Mouse (Mus musculus) liver, adult (tissue): ENCODE data around the gene Slc28a1.

Experiments
- GATA4 ChIP-seq: IDR thresholded peaks from 2 replicates; pipeline ENCODE4 v1.6.1; 2014; ENCODE audit warnings: mild to moderate bottlenecking, low read length; ENCODE audit not compliant: insufficient replicate concordance

Slc28a1 gene

DNA sequence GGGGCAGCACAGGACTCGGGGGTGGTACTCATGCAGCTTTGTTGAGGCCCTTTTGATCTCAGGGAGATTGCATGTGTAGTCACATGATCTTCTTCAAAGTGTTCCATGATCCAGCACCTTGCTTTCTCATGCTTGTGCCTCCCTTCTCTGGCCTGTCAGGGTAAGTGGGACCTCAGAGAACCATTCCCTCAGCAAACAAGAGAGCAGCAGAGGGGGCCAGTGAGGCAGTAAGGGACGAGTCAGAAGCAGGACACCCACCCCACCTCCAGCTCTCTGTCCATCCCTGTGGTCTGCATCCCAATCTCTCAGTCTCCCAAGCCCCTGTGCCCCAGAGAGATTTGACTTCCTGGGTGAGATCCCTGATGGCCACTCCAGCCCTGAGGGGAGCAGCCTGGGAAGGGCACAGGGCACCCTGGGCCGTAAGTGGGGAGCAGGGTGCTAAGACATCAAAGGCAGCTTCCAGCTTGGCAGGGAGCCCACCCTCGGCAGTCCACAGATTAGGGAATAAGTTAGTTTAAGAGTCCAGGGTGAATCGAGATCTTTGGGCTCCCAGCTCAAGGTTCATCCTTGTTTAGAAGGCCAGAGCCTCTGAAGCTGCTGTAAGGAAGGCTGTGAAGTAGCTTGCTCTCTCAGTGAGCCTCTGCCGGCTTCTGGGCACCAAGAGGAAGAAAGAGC lies 1.8 kb upstream of the Slc28a1 start:
- no peak for TF ChIP-seq GATA4

DNA sequence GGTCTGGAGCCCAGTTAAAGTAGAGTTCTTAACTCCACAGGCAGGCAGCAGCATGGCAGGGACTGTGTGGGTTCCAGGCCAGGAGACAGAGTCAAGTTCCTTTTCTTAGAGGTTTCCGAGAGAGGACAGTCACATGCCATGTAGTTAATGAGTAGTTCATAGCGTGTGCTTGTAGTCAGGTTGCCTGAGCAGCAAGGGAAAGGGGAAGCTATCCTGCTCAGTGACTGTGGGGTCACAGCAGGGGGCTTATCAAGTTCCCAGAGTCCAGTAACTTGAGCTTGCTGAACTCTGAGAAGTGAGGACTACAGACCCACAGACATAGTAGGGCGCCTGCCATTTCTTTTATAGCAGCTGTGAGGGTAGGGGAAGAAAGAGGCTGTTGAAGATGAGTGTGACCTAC lies 6.5 kb downstream of the Slc28a1 start:
- no peak for TF ChIP-seq GATA4

DNA sequence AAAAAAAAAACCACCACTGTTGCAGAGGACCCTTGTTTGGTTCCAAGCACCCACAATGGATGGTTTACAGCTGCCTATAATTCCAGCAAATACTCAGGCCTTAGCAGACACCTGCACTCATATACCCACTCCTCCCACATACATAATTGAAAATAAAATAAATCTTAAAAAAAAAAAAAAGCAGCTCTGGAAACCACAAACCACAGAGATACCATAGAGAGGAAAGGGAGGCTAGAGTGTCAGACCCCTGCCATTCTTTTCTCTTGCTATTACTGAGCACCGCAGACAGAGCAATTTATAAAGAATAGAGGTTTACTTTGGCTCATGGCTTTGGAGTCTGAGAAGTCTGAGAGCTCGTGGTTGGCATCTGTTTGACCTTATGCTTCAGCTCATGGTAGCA lies 8.2 kb downstream of the Slc28a1 start:
- no peak for TF ChIP-seq GATA4

DNA sequence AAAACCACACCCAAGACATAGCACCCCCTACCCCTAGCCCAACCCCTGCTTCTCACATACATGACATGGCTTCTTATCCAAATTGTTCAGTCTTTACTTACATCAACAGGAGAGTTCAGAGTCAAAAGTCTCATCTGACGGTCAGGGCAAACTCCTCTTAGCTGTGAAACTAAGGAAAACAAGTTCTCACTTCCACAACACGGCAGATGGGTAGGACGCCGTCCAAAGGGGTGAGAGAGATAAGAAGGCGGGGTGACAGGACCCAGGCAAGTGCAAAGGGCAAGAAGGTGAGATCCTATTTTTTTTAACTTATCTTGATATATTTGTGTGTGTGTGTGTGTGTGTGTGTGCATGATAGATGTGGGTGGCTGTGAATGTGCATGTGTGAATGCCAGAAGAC lies 9.0 kb downstream of the Slc28a1 start:
- TF ChIP-seq GATA4 = no peak

DNA sequence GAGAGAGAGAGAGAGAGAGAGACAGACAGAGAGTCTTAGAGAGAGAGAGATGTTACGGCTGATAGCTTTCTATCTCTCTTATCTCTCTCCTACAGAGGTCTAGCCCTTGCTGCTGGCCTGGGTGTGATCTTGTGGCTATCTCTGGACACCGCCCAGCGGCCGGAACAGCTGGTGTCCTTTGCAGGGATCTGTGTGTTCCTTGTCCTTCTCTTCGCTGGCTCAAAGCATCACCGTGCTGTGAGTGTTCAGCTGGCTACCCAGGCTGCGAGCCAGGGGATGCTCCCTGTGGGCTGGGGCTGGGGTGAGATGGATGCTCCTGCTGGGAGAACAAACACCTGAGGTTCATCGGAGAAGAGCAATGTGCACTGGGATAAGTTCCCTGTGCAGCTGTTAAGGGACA lies 10.2 kb downstream of the Slc28a1 start:
- no peak for TF ChIP-seq GATA4

DNA sequence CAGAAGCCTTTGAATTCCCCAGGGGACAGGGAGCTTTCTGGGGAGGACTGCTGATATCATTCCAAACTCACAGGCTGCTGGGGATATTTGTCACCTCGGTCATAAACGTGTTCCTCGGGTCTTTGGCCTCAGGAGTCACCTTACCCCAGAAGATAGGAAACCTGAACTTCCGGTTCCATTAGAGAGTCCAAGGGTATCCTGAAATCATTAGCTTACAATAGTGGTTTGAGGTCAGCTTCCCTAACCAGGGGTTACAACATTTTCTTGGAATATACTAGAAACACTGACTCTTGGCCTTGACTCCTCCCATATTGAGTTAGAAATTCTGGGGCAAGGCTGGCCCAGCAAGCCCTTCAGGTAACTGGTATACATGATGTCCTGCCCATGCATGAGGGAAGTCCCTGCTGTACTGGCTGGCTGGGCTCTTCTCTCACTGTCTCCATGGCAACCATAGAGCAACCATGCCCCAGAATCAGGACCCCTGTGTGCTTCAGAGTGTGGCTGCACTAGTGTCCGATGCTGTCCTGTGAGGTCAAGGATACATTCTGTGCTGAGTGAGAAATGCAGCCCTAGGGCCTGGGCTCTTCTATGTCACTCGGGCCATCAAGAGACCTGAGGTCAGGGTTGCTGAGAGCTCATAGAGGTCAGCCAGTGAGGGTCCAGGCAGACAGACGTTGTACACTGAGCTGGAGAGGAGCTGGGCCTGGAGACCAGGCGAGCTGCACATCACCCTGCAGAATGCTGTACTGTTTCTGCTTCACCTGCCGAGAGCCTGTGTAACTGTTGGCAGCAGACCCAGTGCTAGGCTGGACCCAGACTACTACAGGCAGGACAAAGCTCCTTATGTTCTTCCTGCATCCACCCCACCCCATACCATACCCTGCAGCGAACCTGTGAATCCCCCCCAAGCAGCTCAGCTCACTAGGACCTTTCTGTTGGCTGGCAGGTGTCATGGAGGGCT lies 10.9 kb downstream of the Slc28a1 start:
- no peak for TF ChIP-seq GATA4

DNA sequence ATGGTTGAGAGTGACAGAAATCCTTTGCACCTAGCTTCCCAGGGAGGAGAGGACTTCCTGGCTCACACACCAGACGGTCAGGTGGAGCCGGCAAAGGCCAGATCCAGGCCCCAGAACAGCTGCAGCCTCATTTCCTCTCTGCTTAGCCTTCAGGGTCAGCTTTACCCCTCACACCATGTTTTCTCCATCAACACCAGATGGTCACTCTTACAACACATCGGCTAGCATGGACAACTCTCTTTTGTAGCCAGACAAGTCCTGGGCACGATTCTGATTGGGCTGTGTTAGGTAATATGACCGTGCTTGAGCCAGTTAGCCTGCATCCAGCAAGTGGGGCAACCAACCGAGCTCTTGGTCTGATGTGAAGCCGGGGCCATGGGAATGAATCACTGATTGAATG lies 17.3 kb downstream of the Slc28a1 start:
- no peak for TF ChIP-seq GATA4

DNA sequence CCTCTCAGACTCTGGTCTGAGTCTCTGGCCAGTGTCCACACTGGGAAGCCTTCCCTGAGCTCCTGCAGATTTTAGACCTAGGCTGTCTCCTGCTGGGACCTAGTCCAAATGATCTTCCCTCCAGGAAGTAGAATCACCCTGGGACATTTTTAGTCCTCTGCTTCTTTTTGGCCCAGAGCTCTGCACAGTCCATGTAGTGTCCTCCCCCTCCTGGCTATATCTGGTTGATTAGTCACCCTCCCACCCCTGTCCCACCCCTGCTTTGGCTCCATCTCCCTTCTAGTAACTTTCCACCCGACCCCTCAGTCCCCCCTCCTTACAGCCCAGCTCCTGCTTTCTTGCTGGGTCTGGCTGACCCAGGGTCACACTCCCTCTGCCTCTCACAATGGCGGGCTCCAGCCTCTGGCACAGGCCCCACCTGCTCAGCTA lies 18.3 kb downstream of the Slc28a1 start:
- TF ChIP-seq GATA4 = no peak

DNA sequence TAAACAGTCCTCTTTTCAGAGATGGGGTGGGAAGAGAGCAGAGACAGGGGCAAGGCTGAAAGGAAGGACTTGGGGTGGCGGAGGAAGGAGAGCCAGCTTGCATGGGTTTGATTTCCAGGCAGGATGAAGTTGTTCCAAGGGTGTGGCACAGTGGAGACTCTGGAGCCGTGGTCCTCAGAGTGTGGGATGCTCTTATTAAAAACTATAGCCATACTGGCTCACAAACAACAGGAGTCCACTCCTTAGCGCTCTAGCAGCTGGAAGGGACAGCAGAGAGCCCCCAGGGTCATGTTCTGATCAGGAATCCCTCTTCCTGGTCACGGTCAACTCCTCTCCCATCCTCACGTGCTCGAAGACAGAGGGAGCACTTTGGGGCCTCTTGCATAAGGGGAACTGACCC lies 18.8 kb downstream of the Slc28a1 start:
- TF ChIP-seq GATA4 = no peak

DNA sequence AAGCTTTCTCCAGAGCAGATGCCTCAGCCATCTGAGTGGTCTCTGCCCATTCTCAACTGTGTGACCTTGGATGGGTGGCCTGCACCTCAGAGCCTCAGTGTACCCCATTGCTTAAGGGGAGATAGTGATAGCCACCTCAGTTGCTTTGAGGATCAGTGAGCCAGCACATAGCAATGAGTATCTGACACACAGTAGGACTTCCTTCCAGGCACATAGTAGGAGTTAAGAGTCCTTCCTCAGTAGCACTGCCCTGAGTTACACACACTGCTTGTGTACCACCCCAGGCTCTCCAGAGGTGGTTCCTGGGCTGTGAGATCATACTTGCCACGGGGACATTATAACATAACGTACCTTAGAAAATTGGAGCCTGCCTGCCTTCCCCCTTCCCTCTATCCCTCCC lies 19.3 kb downstream of the Slc28a1 start:
- TF ChIP-seq GATA4 = no peak

DNA sequence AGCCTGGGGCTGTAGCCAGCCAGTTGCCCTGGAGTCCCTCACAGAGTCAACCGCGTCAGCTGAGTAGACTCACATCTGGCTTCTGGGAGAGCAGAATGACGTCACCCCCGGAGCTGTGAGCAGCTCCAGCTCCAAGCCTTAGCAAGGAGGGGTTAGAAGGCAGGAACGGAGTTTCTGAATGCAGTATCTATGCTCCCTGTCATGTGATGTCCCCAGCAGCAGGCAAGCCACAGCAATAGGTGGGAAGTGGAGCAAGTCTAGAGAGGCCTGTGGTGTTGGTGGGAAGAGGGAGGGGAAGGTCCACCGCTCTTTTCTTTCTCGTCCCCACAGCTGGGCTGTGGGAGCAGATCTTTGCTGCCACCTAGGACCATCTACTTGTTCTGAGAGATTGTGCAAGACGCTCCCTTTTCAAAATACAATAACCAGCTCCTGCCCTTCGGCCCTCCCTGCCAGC lies 20.0 kb downstream of the Slc28a1 start:
- TF ChIP-seq GATA4 = no peak

DNA sequence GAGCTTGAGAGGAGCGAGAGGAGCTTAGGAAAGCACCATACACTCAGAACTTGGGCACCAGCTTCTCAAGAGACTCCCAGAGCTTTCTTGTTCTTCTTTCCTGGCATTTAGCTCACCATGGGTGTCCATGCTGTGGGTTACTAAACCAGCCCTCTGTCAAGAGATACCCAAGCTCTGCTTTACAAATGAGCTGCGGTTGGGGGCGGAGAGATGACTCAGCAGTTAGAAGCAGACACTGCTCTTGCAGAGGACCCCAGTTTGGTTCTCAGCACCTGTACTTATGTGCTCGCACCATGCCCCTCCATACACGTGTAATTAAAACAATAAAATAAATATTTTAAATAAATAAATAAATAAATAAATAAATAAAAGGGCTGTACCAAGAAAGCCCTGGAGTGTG lies 22.7 kb downstream of the Slc28a1 start:
- TF ChIP-seq GATA4 = no peak

DNA sequence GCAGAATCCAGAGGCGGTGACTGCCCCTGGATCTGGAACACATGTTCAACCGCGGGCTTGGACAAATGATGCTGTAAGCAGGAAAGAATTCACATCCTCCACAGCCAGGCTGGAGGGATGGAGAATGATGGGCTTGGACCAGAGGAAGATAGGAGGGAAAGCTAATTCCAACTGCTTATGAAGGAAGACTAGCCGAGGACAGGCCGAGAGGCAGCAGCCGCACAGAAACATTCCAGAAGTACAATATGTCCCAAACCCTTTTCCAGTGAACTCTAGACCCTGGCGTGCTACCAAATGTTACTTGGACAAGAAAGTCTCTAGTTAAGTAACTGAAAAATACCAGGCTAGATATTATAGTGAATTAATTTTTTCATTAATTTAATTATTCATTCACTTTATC lies 24.5 kb downstream of the Slc28a1 start:
- peak; percentile 46; the same call in 1 of the 2 replicates for TF ChIP-seq GATA4

DNA sequence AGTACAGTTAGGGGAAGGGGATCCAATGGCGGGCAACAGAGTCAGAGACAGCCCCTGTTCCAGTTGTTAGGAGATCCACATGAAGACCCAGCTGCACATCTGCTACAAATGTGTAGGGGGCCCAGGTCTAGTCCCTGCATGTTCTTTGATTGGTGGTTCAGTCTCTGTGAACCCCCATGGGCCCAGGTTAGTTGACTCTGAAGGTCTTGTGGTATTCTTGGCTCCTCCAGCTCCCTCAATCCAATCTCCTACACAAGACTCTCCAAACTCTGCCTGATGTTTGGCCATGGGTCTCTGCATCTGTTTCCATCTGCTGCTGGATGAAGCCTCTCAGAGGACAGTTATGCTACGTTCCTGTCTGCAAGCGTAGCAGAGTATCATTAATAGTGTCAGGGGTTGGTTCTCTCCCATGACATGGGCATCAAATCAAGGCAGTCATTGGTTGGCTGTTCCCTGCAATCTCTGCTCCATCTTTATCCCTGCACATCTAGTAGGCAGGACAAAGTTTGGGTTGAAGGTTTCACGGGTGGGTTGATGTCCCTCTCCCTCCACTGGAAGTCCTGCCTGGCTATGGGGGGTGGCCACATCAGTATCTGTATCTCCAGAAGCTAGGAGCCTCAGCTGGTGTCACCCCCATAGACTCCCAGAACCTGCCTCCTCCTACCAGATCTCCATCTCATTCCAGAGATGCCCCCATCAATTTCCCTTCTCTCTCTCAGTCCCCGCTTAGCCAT lies 25.2 kb downstream of the Slc28a1 start:
- no peak for TF ChIP-seq GATA4

DNA sequence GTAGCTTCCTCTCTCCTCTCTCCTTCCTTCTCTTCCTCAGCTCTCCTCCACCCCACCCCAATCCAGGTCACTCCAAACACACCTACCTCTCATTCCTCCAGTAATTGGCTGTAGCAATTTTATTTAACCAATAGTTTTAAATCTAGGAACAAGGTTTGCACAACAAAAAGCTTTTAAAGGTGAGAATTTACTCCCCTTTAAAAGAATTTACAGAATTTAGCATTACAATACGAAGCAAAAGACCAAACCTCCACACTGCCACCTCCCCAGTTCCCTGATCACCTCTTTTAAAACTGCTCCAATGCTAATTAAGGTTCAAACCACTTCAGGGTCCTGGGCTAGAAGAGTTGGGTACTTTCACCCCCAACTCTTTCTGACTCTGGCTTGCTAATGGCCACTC lies 26.9 kb downstream of the Slc28a1 start:
- no peak for TF ChIP-seq GATA4
